Mouse (Mus musculus) ES-E14 (cell line): Measurements from ENCODE around the gene Gps2.
"Not testable (repeated sequence)": the region's sequence is repeated elsewhere in the genome, so short reads cannot be mapped to it uniquely, and the experiment has no call there.

Experiments
- CHD2 ChIP-seq: IDR thresholded peaks from 2 replicates; pipeline ENCODE4 v1.6.1; 2014; ENCODE audit warnings: mild to moderate bottlenecking, low read depth, low read length, inconsistent platforms
- HCFC1 ChIP-seq: IDR thresholded peaks from 2 replicates; pipeline ENCODE4 v1.6.1; 2012; ENCODE audit warnings: low read length, inconsistent platforms, borderline replicate concordance; ENCODE audit not compliant: insufficient read depth
- MAFK ChIP-seq: IDR thresholded peaks from 2 replicates; pipeline ENCODE4 v1.6.1; 2014; ENCODE audit warnings: mild to moderate bottlenecking, low read depth, low read length, inconsistent platforms; ENCODE audit not compliant: insufficient read depth
- ZC3H11A ChIP-seq: IDR thresholded peaks from 2 replicates; pipeline ENCODE4 v1.6.1; 2012; ENCODE audit warnings: low read depth, mild to moderate bottlenecking, inconsistent platforms, low read length, borderline replicate concordance
- ZNF384 ChIP-seq: IDR thresholded peaks from 2 replicates; pipeline ENCODE4 v1.6.1; 2012; ENCODE audit warnings: low read depth, low read length, inconsistent platforms

DNA sequence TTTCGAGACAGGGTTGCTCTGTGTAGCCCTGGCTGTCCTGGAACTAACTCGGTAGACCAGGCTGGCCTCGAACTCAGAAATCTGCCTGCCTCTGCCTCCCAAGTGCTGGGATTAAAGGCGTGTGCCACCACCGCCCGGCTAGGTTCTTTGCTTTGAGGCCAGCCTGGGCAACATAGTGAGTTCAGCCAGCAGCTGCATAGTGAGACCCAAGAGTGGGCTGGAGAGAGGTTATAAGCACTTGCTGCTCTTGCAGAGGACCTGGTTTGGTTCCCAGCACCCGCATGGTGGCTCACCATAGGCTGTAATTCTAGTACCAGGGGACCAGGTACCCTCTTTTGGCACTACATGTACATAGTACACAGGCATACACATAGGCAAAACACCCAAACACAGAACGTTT is 16.5 kb downstream of the Gps2 start:
- TF ChIP-seq MAFK, HCFC1, ZC3H11A, ZNF384, CHD2: not testable (repeated sequence)
